8 mouse cellular contexts compared by ENCODE assay signal in genomic region chr7:45240633-45241388, GRCm38 (mm10). TPM values are rescaled to one million over a fixed set of nuclear protein-coding genes. Genes with fewer than 3 reads are reported as not detected.
A peak's percentile ranks its signal among the peaks of the same experiment; 100 is the strongest.
DNase-seq lines count a peak whose midpoint lies in the region; ATAC-seq lines count a peak whose summit lies in the region.

Gene Slc6a16 (plus strand): TSS chr7:45241085.

- intact Hi-C loops in heart, postnatal 25 days (cut with DNase I) = no loop called here
- intact Hi-C loops in left cerebral cortex, postnatal 10 days (cut with DNase I) = no loop called here

- peaks cover 19% of the 10 kb centered on the region for H3K27me3 ChIP-seq in heart, embryonic 11.5 days (ENCODE audit: control insufficient read depth, insufficient read depth, low read length)
- peaks cover 13% of the 10 kb centered on the region for H3K27me3 ChIP-seq in embryonic facial prominence, embryonic 11.5 days (ENCODE audit: control insufficient read depth, insufficient read depth, low read length)
- H3K27me3 ChIP-seq in hindbrain, embryonic 16.5 days (replicated peaks; ENCODE audit: control insufficient read depth, insufficient read depth, low read length) = peaks cover 3% of the 10 kb centered on the region
- H3K27me3 ChIP-seq in midbrain, embryonic 15.5 days (replicated peaks) = peaks cover 20% of the 10 kb centered on the region; the same call in 1 of the 2 replicates

- WGBS in heart, embryonic 11.5 days (ENCODE audit: insufficient replicate concordance) = 16% methylated on average over 53 of the region's 53 CpGs
- WGBS in embryonic facial prominence, embryonic 11.5 days = 9% methylated on average over 46 of the region's 53 CpGs
- 6% methylated on average over 53 of the region's 53 CpGs for WGBS in hindbrain, embryonic 16.5 days
- 7% methylated on average over 52 of the region's 53 CpGs for WGBS in midbrain, embryonic 15.5 days

- ATAC-seq in heart, embryonic 11.5 days (replicated peaks; ENCODE audit: insufficient number of reproducible peaks, low FRiP score, low TSS enrichment) = no peak
- ATAC-seq in embryonic facial prominence, embryonic 11.5 days (replicated peaks; ENCODE audit: insufficient number of reproducible peaks, low FRiP score, low TSS enrichment, low read depth) = no peak
- ATAC-seq in hindbrain, embryonic 16.5 days = peak; percentile 80
- peak; percentile 66; the same call in 1 of the 2 replicates for ATAC-seq in midbrain, embryonic 15.5 days (replicated peaks)
- ATAC-seq in megakaryocyte, adult 5-6 weeks (ENCODE audit: poor library complexity, severe bottlenecking) = no peak
- ATAC-seq in erythroid progenitor cell, adult 5-6 weeks (replicated peaks; ENCODE audit: low FRiP score, poor library complexity, severe bottlenecking) = no peak

- peak within 1 kb of the TSS; percentile 22 for H3K4me3 ChIP-seq in heart, embryonic 11.5 days (ENCODE audit: low read depth, low read length)
- H3K4me3 ChIP-seq in embryonic facial prominence, embryonic 11.5 days (ENCODE audit: low read depth, low read length) = peak within 1 kb of the TSS; percentile 18
- peak within 1 kb of the TSS; percentile 43 for H3K4me3 ChIP-seq in hindbrain, embryonic 16.5 days (ENCODE audit: low read length)
- peak within 1 kb of the TSS; percentile 41 for H3K4me3 ChIP-seq in midbrain, embryonic 15.5 days

- H3K27ac ChIP-seq in heart, embryonic 11.5 days (ENCODE audit: low read depth, low read length) = no peak within 1 kb of the TSS
- H3K27ac ChIP-seq in embryonic facial prominence, embryonic 11.5 days (replicated peaks; ENCODE audit: low read depth, low read length) = no peak within 1 kb of the TSS
- H3K27ac ChIP-seq in hindbrain, embryonic 16.5 days (ENCODE audit: low read depth, low read length) = no peak within 1 kb of the TSS
- no peak within 1 kb of the TSS for H3K27ac ChIP-seq in midbrain, embryonic 15.5 days

- H3K4me2 ChIP-seq in heart, embryonic 11.5 days = peak within 1 kb of the TSS; percentile 55
- peak within 1 kb of the TSS; percentile 47 for H3K4me2 ChIP-seq in embryonic facial prominence, embryonic 11.5 days (ENCODE audit: low read depth, low read length)
- H3K4me2 ChIP-seq in hindbrain, embryonic 16.5 days (ENCODE audit: low read length) = peak within 1 kb of the TSS; percentile 73
- H3K4me2 ChIP-seq in midbrain, embryonic 15.5 days = peak within 1 kb of the TSS; percentile 87

- DNase-seq in heart, postnatal 25 days (ENCODE audit: low spot score) = no peak
- DNase-seq in embryonic facial prominence, embryonic 11.5 days (ENCODE audit: low spot score) = peak; percentile 66
- DNase-seq in left cerebral cortex, postnatal 10 days (ENCODE audit: extremely low spot score in 1 of 2, low spot score in 2 of 2) = peak; percentile 51 to 79

- no peaks in the 10 kb centered on the region for H3K36me3 ChIP-seq in heart, embryonic 11.5 days (ENCODE audit: control insufficient read depth, insufficient read depth, low read length)
- no peaks in the 10 kb centered on the region for H3K36me3 ChIP-seq in embryonic facial prominence, embryonic 11.5 days (replicated peaks; ENCODE audit: control insufficient read depth, insufficient read depth, low read depth, low read length)
- H3K36me3 ChIP-seq in hindbrain, embryonic 16.5 days (ENCODE audit: control insufficient read depth, insufficient read depth, low read length) = no peaks in the 10 kb centered on the region
- no peaks in the 10 kb centered on the region for H3K36me3 ChIP-seq in midbrain, embryonic 15.5 days (replicated peaks)

- peak within 1 kb of the TSS; percentile 66 for H3K9ac ChIP-seq in heart, embryonic 11.5 days (ENCODE audit: low read depth, low read length)
- H3K9ac ChIP-seq in embryonic facial prominence, embryonic 11.5 days (replicated peaks; ENCODE audit: low read length) = peak within 1 kb of the TSS; percentile 47
- peak within 1 kb of the TSS; percentile 58 for H3K9ac ChIP-seq in hindbrain, embryonic 16.5 days (ENCODE audit: low read depth, low read length)
- H3K9ac ChIP-seq in midbrain, embryonic 15.5 days = peak within 1 kb of the TSS; percentile 21

- peaks cover 13% of the 10 kb centered on the region for H3K4me1 ChIP-seq in heart, embryonic 11.5 days (ENCODE audit: control insufficient read depth, insufficient read depth, low read length)
- no peaks in the 10 kb centered on the region for H3K4me1 ChIP-seq in embryonic facial prominence, embryonic 11.5 days (ENCODE audit: control insufficient read depth, insufficient read depth, low read length)
- peaks cover 6% of the 10 kb centered on the region; the same call in 1 of the 2 replicates for H3K4me1 ChIP-seq in hindbrain, embryonic 16.5 days (ENCODE audit: control insufficient read depth, insufficient read depth, low read depth, low read length)
- H3K4me1 ChIP-seq in midbrain, embryonic 15.5 days = peaks cover 9% of the 10 kb centered on the region

- no peaks in the 10 kb centered on the region for H3K9me3 ChIP-seq in heart, embryonic 11.5 days (replicated peaks; ENCODE audit: control insufficient read depth, low read length)
- no peaks in the 10 kb centered on the region for H3K9me3 ChIP-seq in embryonic facial prominence, embryonic 11.5 days (replicated peaks; ENCODE audit: control insufficient read depth, low read length)
- no peaks in the 10 kb centered on the region for H3K9me3 ChIP-seq in hindbrain, embryonic 16.5 days (ENCODE audit: control insufficient read depth, low read length)
- H3K9me3 ChIP-seq in midbrain, embryonic 15.5 days = no peaks in the 10 kb centered on the region

RNA-seq across cellular contexts. Expression of gene Slc6a16, which starts in this region (rescaled TPM):
- 0.32 and 0.47 TPM in 2 replicates for polyA plus RNA-seq in heart, embryonic 11.5 days (2014; fragmentation: Nextera tagmentation; extraction: Ambion mirVana)
- not detected for total RNA-seq in heart, postnatal 25 days (2021)
- polyA plus RNA-seq in embryonic facial prominence, embryonic 11.5 days (2014; fragmentation: Nextera tagmentation; extraction: Ambion mirVana) = 0.21 TPM in 1 of 2 replicates, not detected in the other
- polyA plus RNA-seq in hindbrain, embryonic 16.5 days (2015; fragmentation: Nextera tagmentation; extraction: Ambion mirVana) = 0.89 and 2.0 TPM in 2 replicates
- 1 to 10 TPM; 1.4 to 1.7 TPM for total RNA-seq in left cerebral cortex, postnatal 10 days (2021)
- 0.50 and 0.91 TPM in 2 replicates for polyA plus RNA-seq in midbrain, embryonic 15.5 days (2015; fragmentation: Nextera tagmentation; extraction: Ambion mirVana)
- total RNA-seq in megakaryocyte, adult 5-6 weeks (2015) = not detected in 2 replicates
- total RNA-seq in megakaryocyte, adult 5-6 weeks (2017) = not detected in 2 replicates
- total RNA-seq in erythroid progenitor cell, adult 5-6 weeks (2015; ENCODE audit: low replicate concordance) = not detected in 2 replicates
- not detected in 2 replicates for total RNA-seq in erythroid progenitor cell, adult 5-6 weeks (2017; ENCODE audit: low replicate concordance)

Comparison
In these comparisons a context has a peak if more than half of its experiments do, and no peak if none do; other contexts are left out.
1. Peak in DNase-seq, H3K4me3 ChIP-seq, H3K9ac ChIP-seq and H3K4me2 ChIP-seq in embryonic facial prominence, embryonic 11.5 days; RNA of the gene not detected or under 1 TPM.
2. Peak in ATAC-seq, H3K4me3 ChIP-seq, H3K9ac ChIP-seq and H3K4me2 ChIP-seq in midbrain, embryonic 15.5 days; RNA of the gene not detected or under 1 TPM.